Comparison of ENCODE assay signal across 16 mouse cellular contexts in the genomic region with DNA sequence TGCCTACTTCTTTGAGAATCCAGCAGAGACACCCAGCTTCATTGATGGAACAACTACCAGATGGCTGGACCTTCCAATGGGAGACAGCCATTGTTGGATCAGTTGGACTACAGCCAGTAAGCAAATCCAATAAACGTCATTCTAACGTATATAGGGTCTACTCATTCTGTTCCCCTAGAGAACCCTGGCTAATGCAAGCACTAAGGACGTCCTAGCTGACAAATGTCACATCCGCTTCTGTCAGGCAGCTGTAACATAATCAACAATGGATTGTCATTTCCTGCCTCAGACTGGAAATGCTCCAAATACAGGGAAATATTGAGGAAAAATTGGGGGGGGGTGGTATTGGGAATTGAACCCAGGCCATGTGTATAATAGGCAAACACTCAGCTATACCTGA.
"Had no signal": no experiment of that assay in that cellular context is flagged by ENCODE, and none has a peak within 500 bp of the region (broad histone marks: within the 10 kb centered on the region; RNA-seq: fewer than 3 reads in every experiment).

No protein-coding gene starts in this region.

- H3K27me3 ChIP-seq: stomach, embryonic 15.5 days had no signal

- H3K4me2 ChIP-seq: neural tube, embryonic 13.5 days; neural tube, embryonic 15.5 days; stomach, embryonic 15.5 days had no signal

- DNase-seq: retina, postnatal 1 day; right cerebral cortex, adult 18-20 months; right cerebral cortex, postnatal 14 days; right cerebral cortex, postnatal 25 days; right cerebral cortex, postnatal 4 days; spleen, adult 18-20 months; thymus, adult 18-20 months; thymus, adult 2 months; thymus, postnatal 14 days; thymus, postnatal 25 days; thymus, postnatal 36 days; thymus, postnatal 4 days had no signal

- H3K9ac ChIP-seq: neural tube, embryonic 13.5 days; neural tube, embryonic 15.5 days; stomach, embryonic 15.5 days had no signal

- H3K9me3 ChIP-seq: neural tube, embryonic 13.5 days; neural tube, embryonic 15.5 days; stomach, embryonic 15.5 days had no signal

- H3K4me3 ChIP-seq: neural tube, embryonic 13.5 days; neural tube, embryonic 15.5 days; stomach, embryonic 15.5 days had no signal

- H3K27ac ChIP-seq: neural tube, embryonic 13.5 days; neural tube, embryonic 15.5 days; stomach, embryonic 15.5 days; stomach, postnatal 0 days had no signal

- H3K36me3 ChIP-seq: neural tube, embryonic 13.5 days; neural tube, embryonic 15.5 days; stomach, embryonic 15.5 days had no signal
